Mouse (Mus musculus) liver, embryonic 16.5 days (tissue): ENCODE measurements around the gene Aldh18a1. TPM values are rescaled to one million over a fixed set of nuclear protein-coding genes. Genes with fewer than 3 reads are reported as not detected.
A peak's percentile ranks its signal among the peaks of the same experiment; 100 is the strongest.

Source experiments
- ATAC-seq: fragments of 200-750 bp; cut with Nextera tagmentation; 2 replicates; pipeline ENCODE4 v1.8.0; 2017; ENCODE audit warnings: low read depth, mild to moderate bottlenecking, moderate number of reproducible peaks, moderate library complexity
- H3K27ac ChIP-seq: fragments of 300-500 bp; sonication (generic); 2 replicates; pipeline ENCODE4 v1.5.1; 2014; ENCODE audit warnings: mild to moderate bottlenecking, low read length
- H3K27me3 ChIP-seq: fragments of 300-500 bp; sonication (generic); 2 replicates; pipeline ENCODE4 v1.6.1; 2014; ENCODE audit warnings: low read depth, low read length, mixed read lengths; ENCODE audit not compliant: control insufficient read depth, insufficient read depth
- H3K36me3 ChIP-seq: fragments of 300-500 bp; sonication (generic); 2 replicates; pipeline ENCODE4 v1.6.1; 2014; ENCODE audit warnings: mild to moderate bottlenecking; ENCODE audit not compliant: control insufficient read depth, insufficient read depth
- H3K4me1 ChIP-seq: fragments of 300-500 bp; sonication (generic); 2 replicates; pipeline ENCODE4 v1.6.1; 2014; ENCODE audit warnings: low read depth, low read length, mixed read lengths; ENCODE audit not compliant: control insufficient read depth
- H3K4me2 ChIP-seq: fragments of 300-500 bp; sonication (generic); 2 replicates; pipeline ENCODE4 v1.6.1; 2014; ENCODE audit warnings: low read depth, low read length, mixed read lengths
- H3K4me3 ChIP-seq: fragments of 300-500 bp; sonication (generic); 2 replicates; pipeline ENCODE4 v1.5.1; 2014; ENCODE audit warnings: low read depth, mild to moderate bottlenecking, low read length
- H3K9ac ChIP-seq: fragments of 300-500 bp; sonication (generic); 2 replicates; pipeline ENCODE4 v1.6.1; 2014; ENCODE audit warnings: low read depth, low read length
- H3K9me3 ChIP-seq: fragments of 300-500 bp; sonication (generic); replicated peaks from 2 replicates; pipeline ENCODE4 v1.6.1; 2016; ENCODE audit warnings: low read length; ENCODE audit not compliant: control insufficient read depth
- WGBS: fragments of 180-500 bp; shearing (Covaris S2); extraction: QIAGEN DNeasy Blood & Tissue Kit; methylation state at CpG from one replicate; pipeline ENCODE4 v1.1.7; 2014; ENCODE audit not compliant: insufficient replicate concordance; 5-methylcytosine and 5-hydroxymethylcytosine counted together
- polyA plus RNA-seq: library from polyadenylated mRNA; unstranded; fragments of >200 nt; fragmentation: Nextera tagmentation; extraction: Ambion mirVana; gene quantifications from 2 replicates; pipeline ENCODE4 v1.2.1, GENCODE M21; 2015

Gene Aldh18a1
- polyA plus RNA-seq, 1 experiment from 2014 or later: 28.6 TPM

- no peaks in the 10 kb centered on the region for H3K27me3 ChIP-seq
- H3K27ac ChIP-seq: peak overlapping the region; percentile 94
- peak overlapping the region; percentile 90 for H3K9ac ChIP-seq
- ATAC-seq: peak; percentile 40
- H3K4me1 ChIP-seq: peaks cover 36% of the 10 kb centered on the region
- WGBS: 13% methylated on average over 5 of the region's 5 CpGs
- no peaks in the 10 kb centered on the region for H3K9me3 ChIP-seq
- peak overlapping the region; percentile 87 for H3K4me3 ChIP-seq
- H3K4me2 ChIP-seq: peak overlapping the region; percentile 77
- no peaks in the 10 kb centered on the region for H3K36me3 ChIP-seq
Measured at GRCm38 (mm10) chr19:40511679-40512309, 76.5 kb downstream of the Aldh18a1 start.

- Histone ChIP-seq H3K9ac (peak overlapping the region; percentile 90), H3K27ac (peak overlapping the region; percentile 94), H3K9me3 (no peaks in the 10 kb centered on the region), H3K27me3 (no peaks in the 10 kb centered on the region), H3K4me2 (peak overlapping the region; percentile 77), H3K4me1 (peaks cover 36% of the 10 kb centered on the region), H3K4me3 (peak overlapping the region; percentile 87), H3K36me3 (no peaks in the 10 kb centered on the region)
- 73% methylated on average over 8 of the region's 8 CpGs for WGBS
- ATAC-seq: no peak
Measured at GRCm38 (mm10) chr19:40511100-40511439, 77.2 kb downstream of the Aldh18a1 start.

GRCm38 (mm10) chr19:40510387-40511099 lies 77.7 kb downstream of the Aldh18a1 start:
- Histone ChIP-seq H3K27ac (peak overlapping the region; percentile 20; the same call in 1 of the 2 replicates), H3K9ac (no peak overlapping the region), H3K36me3 (no peaks in the 10 kb centered on the region), H3K4me3 (no peak overlapping the region), H3K27me3 (no peaks in the 10 kb centered on the region), H3K4me1 (peaks cover 36% of the 10 kb centered on the region), H3K9me3 (no peaks in the 10 kb centered on the region), H3K4me2 (peak overlapping the region; percentile 77)
- WGBS: 74% methylated on average over 13 of the region's 13 CpGs
- no peak for ATAC-seq

GRCm38 (mm10) chr19:40509274-40509673 lies 79.0 kb downstream of the Aldh18a1 start:
- no peak for ATAC-seq
- H3K36me3 ChIP-seq: no peaks in the 10 kb centered on the region
- H3K4me3 ChIP-seq: no peak overlapping the region
- H3K4me2 ChIP-seq: no peak overlapping the region
- H3K27ac ChIP-seq: peak overlapping the region; percentile 61
- H3K9me3 ChIP-seq: no peaks in the 10 kb centered on the region
- H3K4me1 ChIP-seq: peaks cover 35% of the 10 kb centered on the region
- H3K9ac ChIP-seq: no peak overlapping the region
- WGBS: 75% methylated on average over 2 of the region's 2 CpGs
- no peaks in the 10 kb centered on the region for H3K27me3 ChIP-seq

GRCm38 (mm10) chr19:40508851-40509250 lies 79.4 kb downstream of the Aldh18a1 start:
- Histone ChIP-seq H3K36me3 (no peaks in the 10 kb centered on the region), H3K27ac (peak overlapping the region; percentile 61), H3K4me2 (no peak overlapping the region), H3K4me3 (no peak overlapping the region), H3K9me3 (no peaks in the 10 kb centered on the region), H3K9ac (no peak overlapping the region), H3K4me1 (peaks cover 34% of the 10 kb centered on the region), H3K27me3 (no peaks in the 10 kb centered on the region)
- WGBS: 32% methylated on average over 2 of the region's 2 CpGs
- no peak for ATAC-seq

GRCm38 (mm10) chr19:40506965-40507364 lies 81.3 kb downstream of the Aldh18a1 start:
- Histone ChIP-seq H3K4me1 (peaks cover 29% of the 10 kb centered on the region), H3K36me3 (no peaks in the 10 kb centered on the region), H3K4me2 (no peak overlapping the region), H3K4me3 (no peak overlapping the region), H3K27ac (no peak overlapping the region), H3K9me3 (no peaks in the 10 kb centered on the region), H3K9ac (no peak overlapping the region), H3K27me3 (no peaks in the 10 kb centered on the region)
- 0 out of 2 replicates have a peak, but pooled peaks have one; percentile 9 for ATAC-seq
- WGBS: 84% methylated on average over 3 of the region's 3 CpGs

GRCm38 (mm10) chr19:40504336-40504735 lies 83.9 kb downstream of the Aldh18a1 start:
- Histone ChIP-seq H3K27ac (no peak overlapping the region), H3K9ac (no peak overlapping the region), H3K4me1 (peaks cover 9% of the 10 kb centered on the region), H3K4me3 (no peak overlapping the region), H3K27me3 (no peaks in the 10 kb centered on the region), H3K4me2 (no peak overlapping the region), H3K36me3 (no peaks in the 10 kb centered on the region), H3K9me3 (no peaks in the 10 kb centered on the region)
- WGBS: 86% methylated on average over 7 of the region's 7 CpGs
- no peak for ATAC-seq

Other genes with a start within 250 kb of the Aldh18a1 start
- gene Sorbs1, start 74.7 kb downstream of the Aldh18a1 start, polyA plus RNA-seq: 37.7 and 39.6 TPM in 2 replicates
- gene Tctn3, start 23.8 kb upstream of the Aldh18a1 start, polyA plus RNA-seq: 1.3 and 1.6 TPM in 2 replicates
- 4.7 and 5.9 TPM in 2 replicates for gene Entpd1, start 23.9 kb upstream of the Aldh18a1 start, polyA plus RNA-seq
- 0.72 and 0.95 TPM in 2 replicates for gene Cc2d2b, start 160.3 kb upstream of the Aldh18a1 start, polyA plus RNA-seq
- gene Ccnj, start 242.8 kb upstream of the Aldh18a1 start, polyA plus RNA-seq: 2.6 TPM in 2 replicates